Mouse (Mus musculus): ENCODE measurements around the gene Vgll4.

Vgll4 gene

GRCm38 (mm10) chr6:114833058-114833685, 136.6 kb downstream of the Vgll4 start:
- no peak for DNase-seq

GRCm38 (mm10) chr6:114831807-114832206, 138.0 kb downstream of the Vgll4 start:
- DNase-seq = no peak

- DNase-seq = no peak
Measured at GRCm38 (mm10) chr6:114829660-114830438, 139.9 kb downstream of the Vgll4 start.

- DNase-seq = no peak
Measured at GRCm38 (mm10) chr6:114826889-114827288, 142.9 kb downstream of the Vgll4 start.

GRCm38 (mm10) chr6:114821646-114822045, 148.1 kb downstream of the Vgll4 start:
- no peak for DNase-seq

- DNase-seq = no peak
Measured at GRCm38 (mm10) chr6:114819971-114820481, 149.8 kb downstream of the Vgll4 start.

GRCm38 (mm10) chr6:114818471-114818870, 151.3 kb downstream of the Vgll4 start:
- no peak for DNase-seq

GRCm38 (mm10) chr6:114817948-114818347, 151.8 kb downstream of the Vgll4 start:
- DNase-seq = no peak

GRCm38 (mm10) chr6:114814882-114815650, 154.7 kb downstream of the Vgll4 start:
- DNase-seq = no peak

- no peak for DNase-seq
Measured at GRCm38 (mm10) chr6:114814199-114814881, 155.5 kb downstream of the Vgll4 start.

- no peak for DNase-seq
Measured at GRCm38 (mm10) chr6:114812779-114813178, 157.0 kb downstream of the Vgll4 start.

GRCm38 (mm10) chr6:114812322-114812721, 157.5 kb downstream of the Vgll4 start:
- DNase-seq = no peak

Data from embryo, embryonic 11 days (tissue).